In genomic region chr5:29759318-29759717, GRCm38 (mm10) we compare ENCODE assay signal across 41 mouse cellular contexts. TPM values are rescaled to one million over a fixed set of nuclear protein-coding genes. Genes with fewer than 3 reads are reported as not detected.
"Had no signal": no experiment of that assay in that cellular context is flagged by ENCODE, and none has a peak within 500 bp of the region (broad histone marks: within the 10 kb centered on the region; RNA-seq: fewer than 3 reads in every experiment).

No protein-coding gene starts in this region.

- H3K9ac ChIP-seq: limb, embryonic 12.5 days; limb, embryonic 13.5 days; limb, embryonic 15.5 days; liver, embryonic 12.5 days; liver, embryonic 13.5 days; liver, embryonic 14.5 days; liver, embryonic 15.5 days; liver, postnatal 0 days; lung, embryonic 14.5 days; lung, embryonic 15.5 days; midbrain, embryonic 12.5 days; midbrain, embryonic 13.5 days; midbrain, embryonic 15.5 days; neural tube, embryonic 12.5 days had no signal

- H3K4me3 ChIP-seq: limb, embryonic 10.5 days; limb, embryonic 12.5 days; limb, embryonic 13.5 days; limb, embryonic 15.5 days; liver, embryonic 12.5 days; liver, embryonic 13.5 days; liver, embryonic 15.5 days; lung, embryonic 15.5 days; megakaryocyte, embryonic 14.5 days; midbrain, embryonic 10.5 days; midbrain, embryonic 12.5 days; midbrain, embryonic 13.5 days; midbrain, embryonic 15.5 days; myocyte; neural tube, embryonic 12.5 days had no signal

- H3K4me1 ChIP-seq: limb, embryonic 10.5 days; limb, embryonic 15.5 days; liver, embryonic 12.5 days; liver, embryonic 13.5 days; liver, embryonic 15.5 days; lung, embryonic 15.5 days; megakaryocyte, embryonic 14.5 days; midbrain, embryonic 10.5 days; midbrain, embryonic 12.5 days; midbrain, embryonic 13.5 days; midbrain, embryonic 15.5 days; neural tube, embryonic 12.5 days had no signal

- DNase-seq: left cerebral cortex, postnatal 4 days; liver; liver, embryonic 13.5 days; liver, postnatal 0 days; lung, adult 18-20 months; lung, adult 2 months; lung, embryonic 14.5 days; lung, postnatal 10 days; lung, postnatal 14 days; lung, postnatal 36 days; midbrain, embryonic 14.5 days had no signal

- H3K27ac ChIP-seq: limb, embryonic 10.5 days; limb, embryonic 12.5 days; limb, embryonic 15.5 days; liver, embryonic 12.5 days; liver, embryonic 13.5 days; liver, embryonic 14.5 days; liver, embryonic 15.5 days; lung, embryonic 15.5 days; macrophage; midbrain, embryonic 10.5 days; midbrain, embryonic 12.5 days; midbrain, embryonic 13.5 days; midbrain, embryonic 15.5 days; neural tube, embryonic 12.5 days had no signal

- H3K27me3 ChIP-seq: limb, embryonic 12.5 days; limb, embryonic 13.5 days; limb, embryonic 15.5 days; liver, embryonic 12.5 days; liver, embryonic 13.5 days; liver, embryonic 15.5 days; lung, embryonic 15.5 days; megakaryocyte, embryonic 14.5 days; midbrain, embryonic 12.5 days; midbrain, embryonic 13.5 days; midbrain, embryonic 15.5 days; neural tube, embryonic 12.5 days had no signal

- H3K9me3 ChIP-seq: limb, embryonic 10.5 days; limb, embryonic 12.5 days; limb, embryonic 13.5 days; limb, embryonic 15.5 days; liver, embryonic 12.5 days; liver, embryonic 13.5 days; liver, embryonic 15.5 days; lung, embryonic 15.5 days; megakaryocyte, embryonic 14.5 days; midbrain, embryonic 10.5 days; midbrain, embryonic 12.5 days; midbrain, embryonic 13.5 days; midbrain, embryonic 15.5 days; neural tube, embryonic 12.5 days had no signal

RNA-seq across cellular contexts. Expression of gene Gm5129, which starts 23.6 kb away (rescaled TPM):
- total RNA-seq: left cerebral cortex, postnatal 10 days; left cerebral cortex, postnatal 14 days; left cerebral cortex, postnatal 36 days; left cerebral cortex, postnatal 4 days; liver, adult 2 months; megakaryocyte-erythroid progenitor cell, adult 5-6 weeks; midbrain, postnatal 0 days had no signal
- polyA plus RNA-seq: limb, embryonic 11.5 days; limb, embryonic 12.5 days; limb, embryonic 13.5 days; limb, embryonic 15.5 days; liver, adult 2 months; liver, embryonic 11.5 days; liver, embryonic 12.5 days; liver, embryonic 13.5 days; liver, embryonic 15.5 days; liver, embryonic 16.5 days; liver, postnatal 0 days; lung, adult 2 months; lung, embryonic 14.5 days; lung, embryonic 15.5 days; lung, embryonic 16.5 days; lung, postnatal 0 days; macrophage; midbrain, embryonic 10.5 days; midbrain, embryonic 11.5 days; midbrain, embryonic 12.5 days; midbrain, embryonic 13.5 days; midbrain, embryonic 14.5 days; midbrain, embryonic 15.5 days; midbrain, embryonic 16.5 days; midbrain, postnatal 0 days; neural tube, embryonic 11.5 days; neural tube, embryonic 12.5 days had no signal
